Mouse (Mus musculus) neural tube, embryonic 12.5 days (tissue): ENCODE measurements around the gene Lima1. TPM values are rescaled to one million over a fixed set of nuclear protein-coding genes. Genes with fewer than 3 reads are reported as not detected.
"Not testable (repeated sequence)": the region's sequence is repeated elsewhere in the genome, so short reads cannot be mapped to it uniquely, and the experiment has no call there.

Experiments
- ATAC-seq: fragments of 200-750 bp; cut with Nextera tagmentation; 2 replicates; pipeline ENCODE4 v1.8.0; 2017; ENCODE audit warnings: low read depth, mild to moderate bottlenecking, moderate TSS enrichment, moderate library complexity; ENCODE audit not compliant: low FRiP score
- H3K27ac ChIP-seq: fragments of 300-500 bp; sonication (generic); 2 replicates; pipeline ENCODE4 v1.5.1; 2016
- H3K27me3 ChIP-seq: fragments of 300-500 bp; sonication (generic); replicated peaks from 2 replicates; pipeline ENCODE4 v1.6.1; 2016; ENCODE audit warnings: mild to moderate bottlenecking
- H3K36me3 ChIP-seq: fragments of 300-500 bp; sonication (generic); 2 replicates; pipeline ENCODE4 v1.6.1; 2016; ENCODE audit warnings: mild to moderate bottlenecking
- H3K4me1 ChIP-seq: fragments of 300-500 bp; sonication (generic); 2 replicates; pipeline ENCODE4 v1.6.1; 2016
- H3K4me2 ChIP-seq: fragments of 300-500 bp; sonication (generic); replicated peaks from 2 replicates; pipeline ENCODE4 v1.6.1; 2016; ENCODE audit warnings: mild to moderate bottlenecking
- H3K4me3 ChIP-seq: fragments of 300-500 bp; sonication (generic); 2 replicates; pipeline ENCODE4 v1.5.1; 2016
- H3K9ac ChIP-seq: fragments of 300-500 bp; sonication (generic); 2 replicates; pipeline ENCODE4 v1.6.1; 2016; ENCODE audit warnings: mild to moderate bottlenecking
- H3K9me3 ChIP-seq: fragments of 300-500 bp; sonication (generic); 2 replicates; pipeline ENCODE4 v1.6.1; 2016; ENCODE audit warnings: mild to moderate bottlenecking
- WGBS: fragments of 180-500 bp; shearing (Covaris S2); methylation state at CpG from one replicate; pipeline ENCODE4 v1.1.7; 2016; 5-methylcytosine and 5-hydroxymethylcytosine counted together
- polyA plus RNA-seq: library from polyadenylated mRNA; unstranded; fragments of >200 nt; fragmentation: Nextera tagmentation; extraction: Ambion mirVana; gene quantifications from 2 replicates; pipeline ENCODE4 v1.2.1, GENCODE M21; 2016

The Lima1 gene
- polyA plus RNA-seq, 1 experiment from 2014 or later = 35.5 TPM

DNA sequence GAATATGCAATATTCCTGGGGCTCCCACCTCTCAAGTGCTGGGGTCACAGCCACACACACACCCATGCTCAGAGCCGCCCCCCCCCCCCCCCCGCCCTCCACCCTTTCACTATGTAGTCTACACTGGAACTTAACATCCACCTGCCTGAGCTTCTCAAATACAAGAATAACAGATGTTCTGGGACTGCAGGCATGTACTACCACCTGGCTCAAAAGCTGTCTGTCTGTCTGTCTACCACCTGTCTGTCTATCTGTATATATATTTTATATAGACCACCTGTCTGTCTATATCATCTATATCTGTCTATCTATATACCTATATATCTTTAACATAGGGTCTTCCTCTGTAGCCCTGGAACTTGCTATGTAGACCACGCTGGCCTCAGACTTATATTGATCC is 16.1 kb upstream of the Lima1 start:
- Histone ChIP-seq H3K27me3 (no peaks in the 10 kb centered on the region), H3K9ac (no peak overlapping the region), H3K4me3 (no peak overlapping the region), H3K4me2 (no peak overlapping the region), H3K36me3 (no peaks in the 10 kb centered on the region), H3K9me3 (no peaks in the 10 kb centered on the region), H3K27ac (no peak overlapping the region), H3K4me1 (peaks cover 12% of the 10 kb centered on the region; the same call in 1 of the 2 replicates)
- no peak for ATAC-seq
- WGBS = 95% methylated on average over 1 of the region's 3 CpGs

DNA sequence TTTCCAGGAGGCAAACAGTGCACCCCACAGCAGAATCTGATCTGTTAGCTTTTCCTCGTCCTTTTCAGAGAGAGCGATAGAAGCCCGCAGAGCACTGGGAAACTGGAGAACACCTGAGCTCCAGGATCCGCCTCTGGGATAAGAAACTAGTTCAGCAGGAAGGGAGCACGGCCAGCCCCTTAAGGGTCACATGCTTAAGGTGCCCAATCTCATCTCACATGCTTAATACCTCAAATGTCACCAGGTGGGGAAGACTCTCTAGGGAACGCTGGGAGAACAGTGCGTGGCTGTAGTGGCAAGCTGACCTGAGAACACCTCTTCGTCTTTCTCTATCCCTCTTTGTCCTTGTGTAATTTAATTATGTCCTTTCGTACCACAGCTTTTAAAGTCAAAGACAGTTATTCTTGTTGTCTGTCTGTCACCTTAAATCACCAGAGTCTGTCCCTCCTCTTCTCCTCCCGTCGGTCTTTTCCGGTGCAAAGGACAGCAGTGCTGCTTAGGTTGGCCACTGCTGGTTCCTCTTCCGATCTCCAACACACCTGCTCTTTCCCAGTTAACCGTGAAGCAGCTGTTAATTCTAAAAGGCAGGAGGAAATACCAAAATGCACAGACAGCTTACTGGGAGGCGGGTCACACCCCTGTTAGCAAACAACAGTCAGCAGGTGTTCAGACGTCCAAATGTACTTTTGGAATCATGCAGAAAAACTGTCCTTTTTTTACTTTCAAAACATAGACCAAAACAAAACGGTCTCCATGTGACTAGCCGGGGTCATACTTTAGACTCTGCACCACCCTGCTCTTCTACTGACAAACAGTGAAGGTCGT is 15.4 kb upstream of the Lima1 start:
- ATAC-seq = no peak
- Histone ChIP-seq H3K9me3 (no peaks in the 10 kb centered on the region), H3K36me3 (no peaks in the 10 kb centered on the region), H3K27ac (no peak overlapping the region), H3K27me3 (no peaks in the 10 kb centered on the region), H3K4me2 (no peak overlapping the region), H3K9ac (no peak overlapping the region), H3K4me1 (peaks cover 12% of the 10 kb centered on the region; the same call in 1 of the 2 replicates), H3K4me3 (no peak overlapping the region)
- WGBS = 47% methylated on average over 19 of the region's 19 CpGs

DNA sequence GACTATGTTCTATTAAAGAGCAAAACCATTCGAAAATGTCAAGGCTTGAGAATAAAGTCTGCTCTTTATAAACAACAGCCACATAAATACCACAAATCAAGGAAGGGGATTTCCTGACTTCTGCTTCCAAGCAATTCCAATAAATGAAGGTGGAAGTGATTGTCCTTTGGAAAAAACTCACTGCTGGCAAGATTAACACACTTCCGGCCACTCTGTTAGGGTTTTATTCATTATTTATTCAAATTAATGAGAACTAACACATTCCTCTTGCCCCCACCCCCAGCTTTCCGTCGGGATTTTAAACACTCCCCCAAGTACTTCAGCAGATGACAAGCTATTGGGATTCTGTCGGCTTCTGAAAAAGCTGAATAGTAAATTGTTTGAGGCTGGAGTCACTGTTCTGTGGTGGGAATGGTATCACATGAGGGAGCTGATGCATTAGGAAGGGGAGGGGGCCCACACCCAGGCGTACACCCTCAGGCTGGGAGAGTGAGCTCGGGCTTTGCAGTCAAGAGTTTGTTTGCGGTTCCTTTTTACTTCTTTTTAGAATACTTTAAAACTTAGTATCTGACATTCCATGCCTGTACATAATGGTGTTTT is 14.1 kb upstream of the Lima1 start:
- Histone ChIP-seq H3K4me1 (peaks cover 12% of the 10 kb centered on the region; the same call in 1 of the 2 replicates), H3K4me3 (no peak overlapping the region), H3K27ac (no peak overlapping the region), H3K27me3 (no peaks in the 10 kb centered on the region), H3K9me3 (no peaks in the 10 kb centered on the region), H3K36me3 (no peaks in the 10 kb centered on the region), H3K9ac (no peak overlapping the region), H3K4me2 (no peak overlapping the region)
- ATAC-seq = no peak
- WGBS = 61% methylated on average over 8 of the region's 8 CpGs

DNA sequence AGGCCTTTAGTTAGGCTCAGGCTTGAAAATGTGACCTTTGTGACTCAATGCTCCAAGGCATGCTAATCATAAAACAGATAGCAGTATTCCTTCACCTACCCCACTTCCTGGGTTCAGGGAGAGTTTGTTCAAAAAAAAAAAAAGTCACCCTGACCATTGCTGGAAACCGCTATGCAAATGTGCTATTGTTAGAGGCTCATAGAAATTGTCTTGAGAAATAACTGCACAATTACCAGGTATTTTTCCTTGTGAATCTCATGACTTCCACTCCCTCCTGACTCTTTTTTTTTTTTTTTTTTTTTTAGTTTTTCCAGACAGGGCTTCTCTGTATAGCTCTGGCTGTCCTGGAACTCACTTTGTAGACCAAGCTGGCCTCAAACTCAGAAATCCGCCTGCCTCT is 11.9 kb upstream of the Lima1 start:
- H3K9ac ChIP-seq, H3K27ac ChIP-seq, H3K9me3 ChIP-seq, ATAC-seq, H3K4me2 ChIP-seq, H3K36me3 ChIP-seq, H3K27me3 ChIP-seq, H3K4me3 ChIP-seq: not testable (repeated sequence)
- WGBS = 91% methylated on average over 2 of the region's 2 CpGs
- peaks cover 12% of the 10 kb centered on the region; the same call in 1 of the 2 replicates for H3K4me1 ChIP-seq

DNA sequence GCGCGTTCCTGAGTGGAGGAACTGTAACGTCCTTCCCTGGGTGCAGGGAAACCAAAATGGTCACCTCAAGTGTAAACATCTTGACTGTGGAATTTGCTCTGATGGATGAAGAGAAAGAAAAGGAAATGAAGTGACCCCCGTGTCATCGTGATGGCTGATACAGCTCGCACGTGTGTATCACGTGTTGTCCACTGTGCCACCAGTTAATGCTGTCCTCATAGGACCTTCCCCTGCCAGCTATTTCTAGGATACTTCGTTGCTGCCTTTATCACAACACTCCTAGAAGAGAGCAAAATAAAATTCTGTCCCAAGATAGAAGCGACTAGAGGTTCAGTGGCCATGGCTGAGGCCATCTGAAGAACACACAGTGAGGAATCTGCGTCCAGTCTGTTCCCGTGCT is 8.8 kb upstream of the Lima1 start:
- 91% methylated on average over 12 of the region's 12 CpGs for WGBS
- Histone ChIP-seq H3K9ac (no peak overlapping the region), H3K27me3 (no peaks in the 10 kb centered on the region), H3K27ac (no peak overlapping the region), H3K4me2 (no peak overlapping the region), H3K9me3 (no peaks in the 10 kb centered on the region), H3K36me3 (no peaks in the 10 kb centered on the region), H3K4me3 (no peak overlapping the region), H3K4me1 (no peaks in the 10 kb centered on the region)
- ATAC-seq = no peak

DNA sequence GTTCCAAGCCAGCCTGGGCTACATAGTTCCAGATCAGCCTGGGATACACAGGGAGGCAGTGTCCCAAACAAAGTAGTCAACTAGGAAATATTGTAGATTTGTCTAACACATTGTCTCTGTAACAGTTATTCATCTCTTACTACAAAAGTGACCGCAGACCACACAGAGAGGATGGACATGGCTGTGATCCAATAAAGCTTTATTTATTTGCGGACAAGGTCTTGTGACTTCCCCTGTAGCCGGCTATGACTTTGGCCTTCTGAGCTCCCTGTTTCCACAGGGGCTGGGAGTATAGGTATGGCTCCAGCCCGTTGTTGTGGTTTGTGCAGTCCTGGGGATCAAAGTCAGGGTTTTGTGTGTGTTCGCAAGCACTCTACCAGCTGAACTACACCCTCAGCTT is 3.3 kb upstream of the Lima1 start:
- H3K4me1 ChIP-seq = peaks cover 2% of the 10 kb centered on the region
- H3K27me3 ChIP-seq = no peaks in the 10 kb centered on the region; the same call in 1 of the 2 replicates
- no peak overlapping the region for H3K4me2 ChIP-seq
- H3K9ac ChIP-seq = no peak overlapping the region
- H3K4me3 ChIP-seq = no peak overlapping the region
- no peak for ATAC-seq
- H3K27ac ChIP-seq = no peak overlapping the region
- H3K9me3 ChIP-seq = no peaks in the 10 kb centered on the region
- 89% methylated on average over 5 of the region's 5 CpGs for WGBS
- no peaks in the 10 kb centered on the region for H3K36me3 ChIP-seq

DNA sequence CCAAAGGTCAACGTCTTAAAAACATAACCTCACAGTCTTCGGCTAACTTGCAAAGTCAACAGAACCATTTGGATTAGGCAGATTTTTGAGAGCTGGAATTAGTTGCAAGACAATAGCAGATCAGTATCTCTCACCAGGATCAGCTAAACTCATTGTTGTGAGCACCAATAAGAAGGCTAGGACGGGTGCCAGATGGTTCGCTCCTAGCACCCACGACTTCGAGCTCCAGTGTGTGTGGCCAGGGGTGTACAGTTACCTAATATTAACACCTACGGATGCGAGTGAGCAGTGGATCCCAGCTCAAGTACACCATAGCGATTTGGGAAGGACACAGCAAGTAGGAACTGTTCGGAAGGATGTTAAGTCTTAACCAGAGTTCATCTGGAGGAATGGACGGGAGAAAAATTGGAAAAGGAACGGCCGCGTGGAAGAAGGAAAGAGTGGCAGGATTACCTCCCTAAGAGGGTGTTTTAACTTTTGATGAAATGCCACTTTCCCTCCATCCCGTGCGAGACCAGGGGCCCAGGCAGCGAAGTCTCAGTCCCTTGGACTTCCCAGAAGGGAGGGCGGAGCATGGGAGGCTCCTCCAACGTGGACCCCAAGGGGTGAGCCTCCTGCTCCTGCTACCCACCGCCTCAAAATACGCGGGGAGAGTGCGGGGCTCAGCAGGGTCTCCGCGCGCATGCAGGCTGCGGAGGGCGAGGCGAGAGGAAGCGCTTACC is 483 bp downstream of the Lima1 start:
- no peak; the same call in 1 of the 2 replicates for ATAC-seq
- Histone ChIP-seq H3K27me3 (no peaks in the 10 kb centered on the region; the same call in 1 of the 2 replicates), H3K9me3 (no peaks in the 10 kb centered on the region), H3K9ac (peak overlapping the region; percentile 61), H3K4me1 (peaks cover 2% of the 10 kb centered on the region), H3K27ac (no peak overlapping the region), H3K4me2 (peak overlapping the region; percentile 97), H3K4me3 (peak overlapping the region; percentile 67), H3K36me3 (no peaks in the 10 kb centered on the region)
- 6% methylated on average over 28 of the region's 30 CpGs for WGBS

DNA sequence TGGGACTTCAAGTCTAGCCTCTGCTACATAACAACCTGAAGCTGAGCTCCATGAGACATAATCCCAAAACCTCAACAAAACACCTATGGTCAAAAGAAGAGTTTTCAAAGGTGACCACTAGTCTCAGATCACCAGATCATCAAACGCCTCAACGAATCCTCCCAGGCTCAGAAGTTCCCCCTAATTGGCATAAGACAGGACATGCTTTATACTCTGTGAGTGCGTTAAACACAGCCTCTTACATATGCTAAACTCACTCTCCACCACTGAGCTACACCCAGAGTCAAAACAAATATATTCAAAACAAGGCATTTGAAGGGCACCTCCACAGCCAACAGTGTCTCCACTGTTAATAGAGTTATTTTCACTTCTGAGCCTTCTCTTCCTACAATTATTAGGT is 2.7 kb downstream of the Lima1 start:
- no peak overlapping the region for H3K4me2 ChIP-seq
- H3K9ac ChIP-seq = no peak overlapping the region
- H3K27me3 ChIP-seq = no peaks in the 10 kb centered on the region; the same call in 1 of the 2 replicates
- H3K9me3 ChIP-seq = no peaks in the 10 kb centered on the region
- no peak for ATAC-seq
- H3K36me3 ChIP-seq = no peaks in the 10 kb centered on the region
- 79% methylated on average over 3 of the region's 3 CpGs for WGBS
- H3K27ac ChIP-seq = no peak overlapping the region
- peaks cover 2% of the 10 kb centered on the region for H3K4me1 ChIP-seq
- no peak overlapping the region for H3K4me3 ChIP-seq

DNA sequence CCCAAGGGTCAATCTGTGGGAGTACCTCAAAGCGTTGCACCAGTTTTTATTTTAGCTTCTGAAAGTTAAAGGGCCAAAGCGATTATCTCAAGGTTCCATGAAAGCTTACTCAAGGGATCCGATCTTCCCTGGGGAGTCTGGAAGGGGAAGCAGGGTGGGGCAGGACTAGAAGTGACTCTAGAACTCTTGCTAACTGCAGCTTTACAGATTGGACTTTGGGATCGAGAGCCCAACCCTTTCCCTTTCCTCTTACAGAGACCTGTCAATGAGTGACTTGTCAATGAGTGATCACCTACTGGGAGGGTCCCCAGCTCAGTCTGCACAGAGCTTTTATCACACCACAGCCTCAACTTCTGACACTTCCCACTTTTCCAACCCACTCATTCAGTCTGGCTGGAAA is 7.6 kb downstream of the Lima1 start:
- H3K9me3 ChIP-seq = no peaks in the 10 kb centered on the region

DNA sequence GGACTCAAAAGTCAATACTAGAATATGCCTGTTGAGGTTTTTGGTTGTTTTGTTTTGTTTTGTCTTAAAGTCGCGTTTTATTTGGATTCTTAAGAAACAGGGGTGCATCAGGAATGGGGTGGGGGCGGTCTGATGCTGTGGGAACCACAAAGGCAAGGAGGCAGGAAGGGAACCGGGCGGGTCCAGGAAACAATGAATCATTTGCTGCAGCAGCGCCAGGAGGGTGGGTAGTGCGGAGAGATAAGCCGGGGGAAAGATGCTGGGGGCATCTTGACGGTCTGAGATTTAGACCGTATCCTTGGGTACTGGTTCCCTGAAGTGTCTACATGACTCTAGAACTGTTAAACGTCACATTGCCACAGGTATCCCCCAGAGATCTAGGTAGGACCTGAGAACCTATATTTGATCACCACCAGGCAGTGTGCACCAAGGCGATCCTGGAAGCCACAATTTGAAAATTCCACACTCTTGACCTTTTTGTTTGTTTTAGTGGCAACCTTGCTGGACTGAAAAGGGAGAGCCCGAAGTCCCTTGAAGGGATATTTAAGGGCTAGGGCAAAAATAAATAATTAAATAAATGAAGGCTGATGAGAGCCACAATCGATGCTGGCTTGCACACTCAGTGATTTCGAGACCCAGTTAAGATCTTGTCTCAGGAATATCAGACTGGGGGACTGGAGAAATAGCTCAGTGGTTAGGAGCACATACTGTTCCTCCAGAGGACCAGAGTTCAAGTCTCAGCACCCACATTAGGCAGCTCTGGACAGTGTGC is 8.6 kb downstream of the Lima1 start:
- Histone ChIP-seq H3K36me3 (no peaks in the 10 kb centered on the region), H3K4me2 (no peak overlapping the region), H3K27ac (no peak overlapping the region), H3K9me3 (no peaks in the 10 kb centered on the region), H3K27me3 (no peaks in the 10 kb centered on the region), H3K9ac (no peak overlapping the region), H3K4me3 (no peak overlapping the region), H3K4me1 (no peaks in the 10 kb centered on the region)
- WGBS = 76% methylated on average over 15 of the region's 15 CpGs
- ATAC-seq = no peak

More for the DNA sequence above, 7.6 kb downstream of the Lima1 start:
- H3K4me1 ChIP-seq = no peaks in the 10 kb centered on the region
- H3K27me3 ChIP-seq = no peaks in the 10 kb centered on the region
- no peak overlapping the region for H3K4me2 ChIP-seq
- no peak overlapping the region for H3K4me3 ChIP-seq
- H3K36me3 ChIP-seq = no peaks in the 10 kb centered on the region
- 74% methylated on average over 4 of the region's 4 CpGs for WGBS
- no peak for ATAC-seq
- no peak overlapping the region for H3K27ac ChIP-seq
- H3K9ac ChIP-seq = no peak overlapping the region

DNA sequence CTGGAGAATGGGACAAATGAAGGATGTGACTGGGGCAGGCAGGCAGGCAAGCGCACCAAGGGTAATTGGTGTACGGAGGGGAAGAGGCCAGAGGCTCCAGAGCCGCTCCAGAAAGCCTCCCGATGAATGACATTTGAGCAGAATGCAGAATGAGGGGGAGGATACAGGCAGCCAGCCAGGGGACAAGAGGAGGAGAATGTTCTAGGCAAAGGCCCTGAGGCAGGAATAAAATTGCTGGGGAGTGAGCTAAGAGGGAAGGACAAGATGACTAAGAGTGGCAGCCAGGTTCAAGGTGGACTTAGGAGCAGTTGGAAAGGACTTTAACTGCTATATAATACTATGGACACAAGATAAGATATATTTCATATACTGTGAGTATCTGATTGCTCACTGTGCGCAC is 9.3 kb downstream of the Lima1 start:
- no peaks in the 10 kb centered on the region for H3K36me3 ChIP-seq
- H3K9ac ChIP-seq = no peak overlapping the region
- no peak overlapping the region for H3K4me2 ChIP-seq
- ATAC-seq = no peak
- H3K4me3 ChIP-seq = no peak overlapping the region
- no peaks in the 10 kb centered on the region for H3K9me3 ChIP-seq
- WGBS = 66% methylated on average over 5 of the region's 5 CpGs
- no peaks in the 10 kb centered on the region for H3K27me3 ChIP-seq
- H3K27ac ChIP-seq = no peak overlapping the region
- no peaks in the 10 kb centered on the region for H3K4me1 ChIP-seq

DNA sequence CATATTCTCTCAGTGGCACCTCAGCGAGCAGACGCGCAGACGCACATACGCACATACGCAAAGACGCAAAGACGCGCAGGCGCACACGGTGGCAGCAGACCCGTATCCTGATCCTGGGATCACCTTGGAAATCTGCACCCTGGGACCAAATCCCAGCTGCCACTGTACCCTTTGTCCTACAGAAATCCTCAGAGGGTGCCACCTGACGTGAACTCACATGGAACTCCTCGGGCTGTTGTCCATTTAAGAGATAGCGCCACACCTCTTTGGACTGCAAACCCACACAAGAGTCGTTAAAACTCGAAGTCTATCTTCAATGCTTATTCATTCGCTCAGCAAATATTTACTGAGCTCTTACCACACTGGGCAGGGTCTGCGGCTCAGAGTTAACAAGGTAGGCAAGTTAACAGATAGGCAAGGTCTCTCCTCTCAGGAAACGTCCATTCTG is 9.7 kb downstream of the Lima1 start:
- no peak overlapping the region for H3K9ac ChIP-seq
- 92% methylated on average over 20 of the region's 20 CpGs for WGBS
- no peak overlapping the region for H3K4me2 ChIP-seq
- no peak for ATAC-seq
- no peak overlapping the region for H3K27ac ChIP-seq
- no peaks in the 10 kb centered on the region for H3K36me3 ChIP-seq
- no peak overlapping the region for H3K4me3 ChIP-seq
- no peaks in the 10 kb centered on the region for H3K9me3 ChIP-seq
- no peaks in the 10 kb centered on the region for H3K4me1 ChIP-seq
- H3K27me3 ChIP-seq = no peaks in the 10 kb centered on the region
